Mouse (Mus musculus): Measurements from ENCODE around the gene Grm4.

- no peak for TF ChIP-seq POLR2A (IDR thresholded peaks at IDR 0.05; ENCODE audit: control insufficient read depth, low read depth, low read length)
- TF ChIP-seq CTCF (IDR thresholded peaks at IDR 0.05; ENCODE audit: control insufficient read depth, insufficient read depth, insufficient replicate concordance, low read depth, low read length), result no peak
Observed at GRCm38 (mm10) chr17:27457863-27458494, 63.2 kb downstream of the Grm4 start.
